Mouse (Mus musculus): ENCODE results near the gene Marveld1. TPM values are rescaled to one million over a fixed set of nuclear protein-coding genes. Genes with fewer than 3 reads are reported as not detected.

The Marveld1 gene
- total and polyA plus RNA-seq, 3 experiments: 0.11 TPM; not detected in 2

DNA sequence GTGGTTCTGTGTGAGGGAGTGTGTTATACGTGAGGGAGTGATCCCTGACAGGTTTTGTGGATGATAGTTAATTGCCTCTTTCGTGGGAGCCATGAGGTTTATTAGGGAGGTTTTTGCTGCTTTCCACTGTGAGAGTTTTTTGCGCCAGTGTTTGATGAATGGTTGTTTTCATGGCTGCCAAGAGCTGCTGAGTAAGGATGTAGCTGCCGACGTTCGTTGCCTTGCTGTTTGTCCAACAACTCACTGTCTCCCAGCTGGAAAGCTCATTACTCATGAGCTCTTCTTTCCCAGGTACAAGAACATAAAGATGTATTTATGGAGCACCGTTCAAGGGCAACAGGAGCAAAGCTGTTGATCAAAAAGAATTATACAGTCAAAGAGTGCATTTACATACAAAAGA lies 17.0 kb downstream of the Marveld1 start:
- ATAC-seq (ENCODE audit: extremely low read depth, insufficient number of reproducible peaks, low FRiP score, poor library complexity, severe bottlenecking) (no peak), DNase-seq (ENCODE audit: low spot score) (no peak)
- no peak overlapping the region for H3K4me3 ChIP-seq (ENCODE audit: low read depth, low read length)
- no peaks in the 10 kb centered on the region for H3K36me3 ChIP-seq (replicated peaks)
- peaks cover 36% of the 10 kb centered on the region for H3K4me1 ChIP-seq (ENCODE audit: insufficient read depth, low read depth, low read length)
- H3K27me3 ChIP-seq (ENCODE audit: insufficient read depth, low read length): peaks cover 36% of the 10 kb centered on the region
- H3K9me3 ChIP-seq (replicated peaks): peaks cover 4% of the 10 kb centered on the region
- TF ChIP-seq CTCF (IDR thresholded peaks at IDR 0.05; ENCODE audit: low read depth, low read length) (no peak), GATA2 (IDR thresholded peaks at IDR 0.05; ENCODE audit: borderline replicate concordance, low read depth, low read length) (no peak), POLR2AphosphoS5 (IDR thresholded peaks at IDR 0.05; ENCODE audit: insufficient replicate concordance, low read depth, low read length) (no peak), TAL1 (conservative IDR thresholded peaks at IDR 0.05; ENCODE audit: low read depth, low read length) (no peak), GATA1 (IDR thresholded peaks at IDR 0.05; ENCODE audit: borderline replicate concordance, low read length) (no peak)

DNA sequence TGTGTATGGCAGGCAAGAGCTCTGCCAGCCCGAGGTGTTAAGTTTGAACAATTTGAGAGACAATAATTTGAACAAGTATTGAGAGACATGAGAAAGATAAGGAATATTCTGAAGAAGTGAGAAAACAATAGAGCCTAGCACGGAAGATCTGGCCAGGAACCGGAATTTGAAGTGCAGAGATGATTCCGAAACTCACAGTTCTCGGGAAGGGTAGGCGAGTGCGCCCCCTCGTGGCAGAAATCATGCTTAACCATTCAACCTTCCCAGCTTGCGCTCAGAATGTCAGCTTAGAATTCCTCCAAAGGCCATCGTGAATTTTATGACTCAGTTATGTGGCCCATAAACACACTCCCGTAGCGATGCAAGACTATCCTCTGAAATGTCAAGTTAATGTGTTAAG lies 18.9 kb downstream of the Marveld1 start:
- peak; percentile 85 for TF ChIP-seq CTCF (IDR thresholded peaks at IDR 0.05; ENCODE audit: low read depth, low read length)
- TF ChIP-seq POLR2AphosphoS5 (IDR thresholded peaks at IDR 0.05; ENCODE audit: insufficient replicate concordance, low read depth, low read length): no peak
- peak; percentile 46 for DNase-seq (ENCODE audit: low spot score)
- peaks cover 51% of the 10 kb centered on the region for H3K4me1 ChIP-seq (ENCODE audit: insufficient read depth, low read depth, low read length)
- no peak overlapping the region; the same call in 1 of the 2 replicates for H3K4me3 ChIP-seq (ENCODE audit: low read depth, low read length)
- peaks cover 4% of the 10 kb centered on the region for H3K9me3 ChIP-seq (replicated peaks)
- peaks cover 35% of the 10 kb centered on the region for H3K27me3 ChIP-seq (ENCODE audit: insufficient read depth, low read length)
- no peak for ATAC-seq (ENCODE audit: extremely low read depth, insufficient number of reproducible peaks, low FRiP score, poor library complexity, severe bottlenecking)
- H3K36me3 ChIP-seq (replicated peaks): no peaks in the 10 kb centered on the region

DNA sequence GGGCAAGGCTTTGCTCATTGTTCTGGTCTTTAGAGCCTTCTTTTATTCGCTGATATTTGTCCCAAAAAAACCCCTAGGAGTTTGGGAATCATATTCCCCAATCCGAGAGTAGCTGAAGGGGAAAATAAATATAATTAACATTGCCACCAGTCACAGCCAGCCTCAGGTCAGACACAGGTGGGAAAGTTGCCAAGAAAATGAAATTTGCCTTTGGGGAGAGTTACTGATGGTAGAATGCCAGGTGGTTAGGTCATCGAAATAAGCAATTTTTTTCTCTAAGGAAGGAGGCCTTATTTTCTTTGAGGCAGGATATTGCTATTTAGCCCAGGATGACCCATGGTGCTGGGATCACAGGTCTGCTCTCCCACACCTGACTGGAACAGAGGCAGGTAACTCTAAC lies 19.6 kb downstream of the Marveld1 start:
- ATAC-seq (ENCODE audit: extremely low read depth, insufficient number of reproducible peaks, low FRiP score, poor library complexity, severe bottlenecking) (no peak), DNase-seq (ENCODE audit: low spot score) (no peak)
- H3K36me3 ChIP-seq (replicated peaks): peaks cover 4% of the 10 kb centered on the region
- TF ChIP-seq TAL1 (conservative IDR thresholded peaks at IDR 0.05; ENCODE audit: low read depth, low read length): no peak
- TF ChIP-seq POLR2AphosphoS5 (IDR thresholded peaks at IDR 0.05; ENCODE audit: insufficient replicate concordance, low read depth, low read length): no peak
- no peak for TF ChIP-seq CTCF (IDR thresholded peaks at IDR 0.05; ENCODE audit: low read depth, low read length)
- TF ChIP-seq GATA2 (IDR thresholded peaks at IDR 0.05; ENCODE audit: borderline replicate concordance, low read depth, low read length): no peak
- no peak for TF ChIP-seq GATA1 (IDR thresholded peaks at IDR 0.05; ENCODE audit: borderline replicate concordance, low read length)
- peaks cover 35% of the 10 kb centered on the region for H3K27me3 ChIP-seq (ENCODE audit: insufficient read depth, low read length)
- peaks cover 57% of the 10 kb centered on the region for H3K4me1 ChIP-seq (ENCODE audit: insufficient read depth, low read depth, low read length)
- H3K9me3 ChIP-seq (replicated peaks): peaks cover 4% of the 10 kb centered on the region
- H3K4me3 ChIP-seq (ENCODE audit: low read depth, low read length): no peak overlapping the region

DNA sequence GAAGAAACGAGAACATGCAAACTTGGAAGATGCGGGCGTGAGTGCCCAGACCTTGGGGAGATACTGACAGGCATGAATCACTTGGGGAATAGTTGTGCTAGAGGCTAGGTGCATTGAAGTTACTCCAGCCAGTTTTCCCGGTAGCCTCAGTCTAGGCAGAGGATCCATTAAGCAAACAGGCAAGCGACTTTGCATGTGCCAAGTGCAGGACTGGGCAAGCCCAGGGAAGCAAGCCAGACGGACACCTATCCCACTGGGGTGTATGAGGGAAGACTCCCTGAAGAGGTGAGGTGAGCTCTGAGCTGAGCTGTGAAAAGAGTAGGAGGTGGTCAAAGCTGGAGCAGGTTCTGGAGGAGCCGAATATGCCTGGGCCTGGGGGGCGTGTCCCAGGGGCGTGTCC lies 20.3 kb downstream of the Marveld1 start:
- no peak for DNase-seq (ENCODE audit: low spot score)

DNA sequence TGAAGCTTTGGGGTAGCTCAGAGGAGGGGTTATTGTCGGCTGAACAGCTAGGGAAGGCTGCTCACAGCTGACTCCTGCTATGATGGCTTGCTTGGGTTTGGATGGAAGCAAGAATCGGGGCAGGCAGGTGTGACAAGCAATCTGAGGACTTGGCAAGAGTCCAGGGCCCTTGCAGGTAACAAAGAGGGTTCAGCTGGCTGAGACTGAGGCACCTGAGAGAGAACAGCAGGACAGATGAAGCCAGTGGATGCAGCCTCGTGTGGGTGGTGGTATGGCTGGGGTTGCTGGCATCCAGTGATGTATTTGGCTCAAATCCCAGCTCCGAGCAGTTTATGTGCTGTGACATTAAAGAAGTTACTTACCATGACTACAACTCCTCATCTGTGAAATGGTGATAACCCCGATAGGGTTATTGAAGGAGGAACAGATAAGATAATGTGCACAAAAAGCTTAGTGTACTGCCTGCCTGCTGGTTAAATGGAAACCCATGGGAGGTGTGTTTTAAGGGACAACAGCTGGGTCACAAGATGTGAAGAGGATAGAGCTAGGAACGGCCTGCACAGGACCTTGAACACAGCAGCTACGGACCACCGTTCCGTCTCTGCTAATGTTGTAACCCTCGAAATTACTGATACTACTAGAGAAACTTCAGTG lies 22.2 kb downstream of the Marveld1 start:
- TF ChIP-seq TAL1 (conservative IDR thresholded peaks at IDR 0.05; ENCODE audit: low read depth, low read length): peak; percentile 63
- TF ChIP-seq POLR2AphosphoS5 (IDR thresholded peaks at IDR 0.05; ENCODE audit: insufficient replicate concordance, low read depth, low read length): no peak
- peak overlapping the region; percentile 99 for H3K4me3 ChIP-seq (ENCODE audit: low read depth, low read length)
- peak; percentile 34 for DNase-seq (ENCODE audit: low spot score)
- peak; percentile 62 for ATAC-seq (ENCODE audit: extremely low read depth, insufficient number of reproducible peaks, low FRiP score, poor library complexity, severe bottlenecking)
- peaks cover 62% of the 10 kb centered on the region for H3K4me1 ChIP-seq (ENCODE audit: insufficient read depth, low read depth, low read length)
- no peaks in the 10 kb centered on the region for H3K9me3 ChIP-seq (replicated peaks)
- peaks cover 24% of the 10 kb centered on the region for H3K27me3 ChIP-seq (ENCODE audit: insufficient read depth, low read length)
- peaks cover 20% of the 10 kb centered on the region for H3K36me3 ChIP-seq (replicated peaks)

More for the DNA sequence above, 20.3 kb downstream of the Marveld1 start:
- TF ChIP-seq GATA1 (IDR thresholded peaks at IDR 0.05; ENCODE audit: borderline replicate concordance, low read length) (no peak), TAL1 (conservative IDR thresholded peaks at IDR 0.05; ENCODE audit: low read depth, low read length) (no peak), POLR2AphosphoS5 (IDR thresholded peaks at IDR 0.05; ENCODE audit: insufficient replicate concordance, low read depth, low read length) (no peak), GATA2 (IDR thresholded peaks at IDR 0.05; ENCODE audit: borderline replicate concordance, low read depth, low read length) (no peak), CTCF (IDR thresholded peaks at IDR 0.05; ENCODE audit: low read depth, low read length) (no peak)
- no peak for ATAC-seq (ENCODE audit: extremely low read depth, insufficient number of reproducible peaks, low FRiP score, poor library complexity, severe bottlenecking)
- H3K27me3 ChIP-seq (ENCODE audit: insufficient read depth, low read length): peaks cover 35% of the 10 kb centered on the region
- H3K4me3 ChIP-seq (ENCODE audit: low read depth, low read length): no peak overlapping the region
- peaks cover 7% of the 10 kb centered on the region for H3K36me3 ChIP-seq (replicated peaks)
- H3K4me1 ChIP-seq (ENCODE audit: insufficient read depth, low read depth, low read length): peaks cover 62% of the 10 kb centered on the region
- H3K9me3 ChIP-seq (replicated peaks): peaks cover 4% of the 10 kb centered on the region

DNA sequence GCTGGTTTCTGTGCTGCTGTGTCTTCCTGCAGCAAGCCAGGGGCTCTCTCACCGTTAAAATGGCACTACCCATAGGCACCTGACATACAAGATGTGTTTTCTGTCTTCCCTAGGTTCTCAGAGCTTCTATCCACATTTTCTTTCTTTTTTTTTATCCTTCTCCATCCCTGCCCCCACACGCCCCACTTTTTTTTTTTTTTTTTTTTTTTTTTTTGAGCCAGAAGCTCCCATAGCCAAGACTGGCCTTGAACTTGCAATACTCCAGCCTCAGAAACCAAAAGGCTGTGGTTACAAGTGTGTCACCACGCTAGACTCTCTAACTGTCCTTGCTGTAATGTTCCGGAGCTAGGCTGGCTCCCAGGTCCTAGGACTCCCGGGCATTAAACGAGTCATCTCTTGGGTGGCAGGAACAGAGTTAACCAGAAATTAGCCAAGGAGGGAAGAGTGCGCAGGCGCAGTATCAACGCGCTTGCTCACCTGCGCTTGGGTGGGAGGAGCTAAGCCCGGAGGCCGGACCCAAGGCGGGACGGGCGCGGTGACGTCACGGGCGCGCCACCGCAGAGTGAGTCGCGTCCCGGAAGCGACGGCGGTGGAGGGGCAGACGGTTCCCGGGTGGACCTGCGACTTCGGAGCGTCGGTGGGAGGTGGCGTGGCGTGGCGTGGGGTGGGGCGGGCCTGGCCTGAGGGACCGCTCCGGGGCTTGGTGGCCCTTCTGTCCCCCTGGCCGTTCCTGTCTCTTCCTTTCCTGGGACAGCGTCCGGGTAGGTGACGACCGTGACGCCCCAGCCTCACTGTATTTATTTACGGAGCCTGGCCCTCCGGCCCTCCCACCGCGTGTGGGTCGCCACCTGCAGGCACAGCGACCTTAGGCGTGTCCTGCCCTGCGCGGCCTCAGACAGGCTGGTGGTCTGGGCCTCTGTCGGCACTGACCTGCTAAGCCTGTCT lies 23.1 kb downstream of the Marveld1 start:
- ATAC-seq (ENCODE audit: extremely low read depth, insufficient number of reproducible peaks, low FRiP score, poor library complexity, severe bottlenecking): peak; percentile 64
- Histone ChIP-seq H3K27me3 (ENCODE audit: insufficient read depth, low read length) (peaks cover 21% of the 10 kb centered on the region), H3K9me3 (replicated peaks) (no peaks in the 10 kb centered on the region), H3K4me1 (ENCODE audit: insufficient read depth, low read depth, low read length) (peaks cover 55% of the 10 kb centered on the region), H3K4me3 (ENCODE audit: low read depth, low read length) (peak overlapping the region; percentile 99), H3K36me3 (replicated peaks) (peaks cover 28% of the 10 kb centered on the region)
- TF ChIP-seq POLR2AphosphoS5 (IDR thresholded peaks at IDR 0.05; ENCODE audit: insufficient replicate concordance, low read depth, low read length) (no peak), TAL1 (conservative IDR thresholded peaks at IDR 0.05; ENCODE audit: low read depth, low read length) (no peak), GATA2 (IDR thresholded peaks at IDR 0.05; ENCODE audit: borderline replicate concordance, low read depth, low read length) (no peak), CTCF (IDR thresholded peaks at IDR 0.05; ENCODE audit: low read depth, low read length) (no peak), GATA1 (IDR thresholded peaks at IDR 0.05; ENCODE audit: borderline replicate concordance, low read length) (no peak)
- peak; percentile 94 for DNase-seq (ENCODE audit: low spot score)

Measured in G1E (cell line).